ENCODE assay signal across 4 mouse cellular contexts in the genomic region with DNA sequence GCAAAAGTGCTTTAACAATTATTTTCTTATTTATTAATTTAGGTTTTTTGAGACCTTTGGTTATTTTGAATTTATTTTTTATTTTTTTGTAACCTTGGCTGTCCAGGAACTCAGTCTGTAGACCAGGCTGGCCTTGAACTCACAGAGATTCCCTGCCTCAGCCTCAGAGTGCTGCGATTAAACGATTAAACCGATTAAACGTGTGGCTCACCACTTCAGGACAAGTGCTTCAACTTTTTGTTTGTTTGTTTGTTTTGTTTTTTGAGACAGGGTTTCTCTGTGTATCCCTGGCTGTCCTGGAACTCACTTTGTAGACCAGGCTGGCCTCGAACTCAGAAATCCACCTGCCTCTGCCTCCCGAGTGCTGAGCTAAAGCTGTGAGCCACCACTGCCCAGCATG. TPM values are rescaled to one million over a fixed set of nuclear protein-coding genes. Genes with fewer than 3 reads are reported as not detected.
"Had no signal": no experiment of that assay in that cellular context is flagged by ENCODE, and none has a peak within 500 bp of the region (broad histone marks: within the 10 kb centered on the region; RNA-seq: fewer than 3 reads in every experiment).

No protein-coding gene starts in this region.

RNA-seq across cellular contexts. Expression of a gene that starts 5.4 kb away (rescaled TPM):
- total RNA-seq: heart, postnatal 36 days; hindbrain, postnatal 0 days; layer of hippocampus, adult 18-20 months had no signal
- polyA plus RNA-seq: inflammation-experienced regulatory T-cells, adult 6 months had no signal
